Mouse (Mus musculus): ENCODE data around the gene Col23a1.
"Not testable (repeated sequence)": the region's sequence is repeated elsewhere in the genome, so short reads cannot be mapped to it uniquely, and the experiment has no call there.

Gene Col23a1

DNA sequence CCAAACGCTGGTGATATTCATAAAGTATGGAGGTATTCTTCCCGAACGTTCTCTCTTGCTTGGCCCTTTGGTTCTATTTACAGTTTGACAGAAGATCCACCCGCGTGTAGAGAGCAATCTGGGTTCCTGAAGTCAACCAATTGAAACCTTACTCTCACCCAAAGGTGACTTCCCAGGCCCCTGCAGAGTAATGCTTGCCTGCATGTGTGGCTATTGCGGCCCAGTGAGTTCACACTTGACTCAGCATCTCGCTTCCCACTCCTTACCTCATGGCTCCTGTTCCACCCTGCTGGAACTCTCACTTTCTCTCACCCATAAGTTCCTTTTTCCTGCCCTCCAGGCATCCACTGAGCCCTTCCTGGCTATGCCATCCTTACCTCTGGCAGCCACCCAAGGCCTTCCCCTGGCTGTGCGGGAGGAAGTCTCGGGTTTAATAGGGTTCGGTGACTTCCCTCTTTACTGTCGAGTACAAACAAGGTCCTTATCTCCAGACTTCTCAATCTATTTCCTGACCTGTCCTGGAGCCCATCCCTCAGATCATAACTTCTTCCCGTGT, 38.7 kb downstream of the Col23a1 start:
- peak; percentile 38 for DNase-seq (ENCODE audit: low spot score)

DNA sequence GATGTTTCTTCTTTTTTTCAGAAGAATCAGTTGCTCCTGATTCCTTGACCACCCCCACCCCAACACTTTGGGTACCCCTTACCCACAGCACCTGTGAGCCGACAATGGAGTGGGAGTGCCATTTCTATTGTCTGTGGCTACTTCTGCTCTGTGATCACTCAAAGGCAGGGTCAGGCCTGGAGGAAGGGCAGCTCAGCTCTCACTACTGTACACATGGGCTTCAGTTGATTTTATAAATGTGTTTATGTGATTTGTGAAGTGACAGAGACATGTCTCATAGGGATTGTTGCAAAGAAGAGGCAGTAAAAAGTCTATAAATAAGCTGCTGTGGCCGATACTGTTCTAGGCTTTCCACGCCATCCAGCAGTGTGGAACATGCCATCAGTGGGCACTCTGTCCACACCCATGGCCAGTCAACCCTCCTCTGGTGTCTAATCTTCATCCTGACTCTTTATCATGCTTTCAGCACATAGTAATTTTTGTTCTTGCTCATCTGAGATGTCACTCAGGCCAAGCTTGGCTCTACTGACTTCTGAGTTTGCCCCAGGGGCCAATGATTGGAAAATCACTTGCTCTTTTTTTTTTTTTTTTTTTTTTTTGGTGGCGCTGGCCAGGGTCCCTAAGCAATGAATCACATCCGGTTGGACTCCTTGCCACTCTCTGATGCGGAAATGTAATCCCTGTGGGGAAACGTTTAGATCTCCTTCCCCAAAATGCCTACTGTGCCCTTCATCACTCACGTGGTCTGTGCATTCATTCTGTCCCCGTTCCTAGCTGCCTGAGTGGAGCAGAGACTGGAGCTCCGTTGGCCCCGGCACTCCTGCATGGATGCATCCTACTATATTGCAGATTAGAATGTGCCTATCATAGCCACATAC, 40.4 kb downstream of the Col23a1 start:
- DNase-seq (ENCODE audit: low spot score): no peak

DNA sequence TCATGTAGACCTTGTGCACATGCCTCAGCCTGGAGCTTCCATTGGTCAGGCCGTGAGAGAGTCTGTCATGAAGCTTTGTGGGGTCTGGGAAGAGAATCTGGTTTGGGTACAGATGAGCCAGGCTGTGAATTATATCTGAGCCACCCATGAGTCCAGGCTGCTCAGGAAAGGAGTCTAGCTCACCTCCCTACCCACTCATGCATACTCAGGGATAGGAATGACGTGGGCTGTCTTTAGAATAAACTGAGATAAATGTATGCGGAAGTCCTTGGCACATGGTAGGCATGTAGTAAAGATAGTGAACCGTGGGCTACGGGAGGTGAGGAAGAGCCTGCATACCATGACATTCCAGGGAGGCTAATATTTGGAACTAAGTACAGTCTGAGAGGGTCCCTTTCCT, 44.3 kb downstream of the Col23a1 start:
- DNase-seq (ENCODE audit: low spot score): no peak

DNA sequence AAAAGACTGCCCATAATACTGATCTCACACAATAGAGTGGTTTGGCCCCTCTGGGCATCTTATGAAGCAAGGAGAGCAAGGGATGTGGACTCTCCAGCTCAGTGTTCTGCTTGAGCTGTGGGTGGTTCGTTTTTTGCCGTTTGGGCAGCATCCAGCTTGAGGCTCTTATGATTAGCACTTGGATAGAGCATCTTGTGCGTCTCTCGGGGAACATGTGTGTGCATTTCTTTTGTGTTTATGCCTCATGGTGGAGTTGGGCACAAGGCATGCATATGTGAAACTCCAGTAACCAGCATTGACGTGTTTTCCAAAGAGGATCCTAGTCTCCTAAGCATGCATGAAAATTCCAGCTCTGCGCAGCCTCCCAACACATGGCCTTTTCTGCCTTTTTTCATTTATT, 47.9 kb downstream of the Col23a1 start:
- peak; percentile 56 for DNase-seq (ENCODE audit: low spot score)

DNA sequence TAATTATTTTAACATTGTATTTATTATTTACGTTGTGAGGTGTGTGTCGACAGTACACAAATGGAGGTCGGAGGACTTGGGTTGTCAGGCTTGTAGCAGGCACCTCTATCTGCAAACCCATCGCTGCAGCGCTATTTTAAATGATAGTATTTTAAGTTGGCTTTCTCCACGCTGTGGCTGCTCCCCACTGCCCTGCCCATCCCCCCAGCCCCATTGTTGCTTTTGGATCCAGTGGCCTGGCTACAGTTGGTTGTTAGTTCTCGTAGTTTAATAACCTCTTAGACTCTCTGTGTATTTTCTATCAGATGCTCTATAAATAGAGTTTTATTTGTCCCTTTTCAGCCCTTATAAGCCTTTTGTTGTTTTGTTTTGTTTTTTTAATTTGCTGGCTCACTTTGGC, 48.7 kb downstream of the Col23a1 start:
- no peak for DNase-seq (ENCODE audit: low spot score)

DNA sequence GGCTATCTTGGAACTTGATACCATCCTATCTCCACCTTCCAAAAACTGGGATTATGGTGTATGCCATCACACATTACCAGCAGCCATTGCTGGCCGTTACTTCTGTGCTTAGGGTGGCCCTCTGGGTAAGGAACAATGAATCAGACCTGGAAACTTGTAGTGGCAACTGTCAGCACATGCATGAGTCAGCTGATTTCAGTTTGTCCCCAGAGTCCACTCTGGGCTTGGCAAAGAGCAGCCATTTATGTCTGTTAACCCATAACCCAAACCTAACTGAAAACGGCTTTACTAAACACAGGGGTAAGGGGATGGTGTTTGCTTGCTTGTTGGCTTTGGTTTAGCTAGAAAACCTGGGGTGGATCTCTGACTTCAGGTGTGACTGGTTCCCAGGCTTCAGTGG, 51.4 kb downstream of the Col23a1 start:
- DNase-seq (ENCODE audit: low spot score): no peak

DNA sequence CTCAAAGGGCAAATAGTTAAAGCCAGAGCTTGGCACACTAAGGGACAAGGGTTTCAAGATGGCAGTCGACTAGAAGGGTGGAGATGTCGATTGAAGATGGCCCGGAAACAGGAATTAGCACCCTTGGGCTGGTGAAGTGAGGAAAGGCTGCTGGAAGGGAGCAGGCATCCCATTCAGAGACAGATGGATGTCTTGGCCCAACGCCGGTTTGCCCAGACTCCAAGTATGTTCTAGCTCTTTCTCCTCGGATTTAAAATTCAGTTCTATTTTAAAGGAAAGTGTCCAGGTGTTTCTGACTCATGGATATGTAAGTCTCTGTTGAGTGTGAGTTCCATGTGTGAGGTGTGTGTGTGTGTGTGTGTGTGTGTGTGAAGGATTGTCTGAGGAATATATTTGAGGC, 53.1 kb downstream of the Col23a1 start:
- peak; percentile 84 for DNase-seq (ENCODE audit: low spot score)

DNA sequence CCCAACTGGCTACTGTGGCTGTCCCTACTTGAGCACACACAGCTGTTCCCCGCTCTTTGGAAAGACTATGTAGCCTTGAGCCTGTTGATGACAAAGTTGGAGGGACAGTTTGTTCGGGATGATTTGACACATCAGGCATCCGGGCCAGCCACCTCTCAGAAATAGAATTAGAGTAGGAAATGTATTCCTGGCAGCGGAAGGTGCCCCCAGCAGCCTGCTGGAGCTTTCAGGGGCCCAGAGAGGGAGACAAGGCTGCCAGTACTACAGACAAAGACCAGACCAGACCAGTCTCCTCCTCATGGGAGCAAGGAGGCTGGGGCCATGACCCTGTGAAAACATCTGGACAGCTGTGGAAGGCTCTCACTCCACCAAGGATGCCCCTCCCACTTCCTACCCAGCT, 53.6 kb downstream of the Col23a1 start:
- DNase-seq (ENCODE audit: low spot score): no peak

DNA sequence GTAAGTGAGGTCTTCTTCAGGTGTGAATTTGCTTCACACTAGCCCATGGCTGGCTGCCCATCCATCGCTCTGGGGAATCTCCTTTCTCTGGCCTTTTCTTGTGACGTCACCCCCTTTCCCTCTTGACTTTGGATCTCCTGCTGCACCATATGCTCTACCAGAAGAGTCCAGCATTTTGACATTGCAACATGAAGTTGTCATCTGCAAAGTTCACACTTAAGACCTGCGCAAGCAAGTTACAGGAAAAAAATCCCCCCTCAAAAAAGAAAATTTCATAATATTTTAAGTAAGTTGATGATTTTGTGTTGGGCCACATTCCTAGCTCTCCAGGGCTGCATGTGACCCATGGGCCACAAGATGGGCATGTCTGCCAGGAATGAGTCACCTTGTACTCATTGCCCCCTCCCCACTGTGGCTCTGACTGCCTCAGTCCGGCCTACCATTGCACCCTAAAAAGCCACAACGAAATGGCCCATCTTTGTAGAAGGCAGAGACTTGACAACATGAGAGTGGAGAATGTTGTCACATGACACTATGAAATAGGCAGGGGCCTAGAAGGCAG, 54.1 kb downstream of the Col23a1 start:
- no peak for DNase-seq (ENCODE audit: low spot score)

DNA sequence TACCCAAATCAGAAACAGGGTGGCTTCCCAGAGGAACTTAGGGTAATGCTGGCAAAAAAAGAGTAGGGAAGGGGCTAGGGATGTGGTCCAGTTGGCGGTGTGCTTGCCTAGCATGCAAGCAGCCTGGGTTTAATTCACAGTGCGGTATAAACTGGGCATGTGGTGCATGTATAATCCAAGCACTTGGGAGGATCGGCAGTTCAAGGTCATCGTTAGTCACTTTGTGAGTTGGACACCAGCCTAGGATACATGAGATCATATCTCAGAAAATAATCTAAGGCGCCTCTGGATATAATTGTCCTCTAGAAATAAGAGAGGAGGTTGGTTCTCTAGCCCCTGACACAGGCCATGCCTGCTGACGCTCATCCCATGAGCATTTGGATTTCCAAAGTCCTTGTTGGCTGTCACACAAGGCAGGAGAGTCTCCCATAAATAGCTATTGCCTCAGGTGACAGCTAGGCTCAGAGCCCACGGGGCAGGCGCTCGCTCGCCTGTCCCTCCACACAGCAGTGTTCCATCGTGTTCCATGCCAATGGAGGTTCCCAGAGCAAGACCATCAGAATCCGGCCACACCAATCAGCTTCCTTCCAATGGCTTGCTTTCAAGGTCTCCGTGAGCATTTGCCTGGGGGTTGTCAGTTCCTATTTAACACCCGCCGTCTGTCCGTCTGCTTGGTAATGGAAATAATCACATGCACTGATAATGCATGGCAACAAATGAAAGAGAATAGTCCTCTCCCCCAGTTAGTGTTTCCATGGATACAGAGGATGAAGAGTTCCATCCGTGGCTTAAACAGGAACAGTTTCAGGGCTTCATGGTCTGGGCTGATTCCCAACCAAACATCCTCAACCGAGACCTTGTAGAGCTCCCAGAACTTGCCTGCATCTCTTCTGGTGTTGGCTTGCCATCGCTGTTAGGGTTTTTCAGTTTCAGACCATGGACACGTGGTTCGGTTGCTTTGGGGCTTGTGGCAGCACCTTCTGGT, 56.1 kb downstream of the Col23a1 start:
- DNase-seq (ENCODE audit: low spot score): peak; percentile 30

DNA sequence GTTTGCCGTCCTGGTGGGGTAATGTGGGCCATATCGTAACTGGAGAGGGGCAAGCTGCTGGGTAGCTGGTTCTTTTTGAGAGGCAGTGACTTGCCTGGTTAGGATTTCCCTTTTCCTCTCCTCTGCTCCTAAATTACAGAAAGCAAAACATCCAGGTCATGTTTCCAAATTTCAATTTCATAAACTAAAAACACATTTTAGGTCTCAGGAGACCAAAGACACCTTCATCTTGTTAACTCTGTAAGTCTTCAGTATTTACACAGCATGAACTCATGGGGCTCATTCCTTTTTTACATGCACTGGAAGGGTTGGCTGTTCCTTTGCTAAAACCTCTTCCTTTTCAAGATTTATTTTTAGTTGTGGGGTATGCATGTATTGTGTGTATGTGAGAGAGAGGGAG, 58.0 kb downstream of the Col23a1 start:
- no peak for DNase-seq (ENCODE audit: low spot score)

DNA sequence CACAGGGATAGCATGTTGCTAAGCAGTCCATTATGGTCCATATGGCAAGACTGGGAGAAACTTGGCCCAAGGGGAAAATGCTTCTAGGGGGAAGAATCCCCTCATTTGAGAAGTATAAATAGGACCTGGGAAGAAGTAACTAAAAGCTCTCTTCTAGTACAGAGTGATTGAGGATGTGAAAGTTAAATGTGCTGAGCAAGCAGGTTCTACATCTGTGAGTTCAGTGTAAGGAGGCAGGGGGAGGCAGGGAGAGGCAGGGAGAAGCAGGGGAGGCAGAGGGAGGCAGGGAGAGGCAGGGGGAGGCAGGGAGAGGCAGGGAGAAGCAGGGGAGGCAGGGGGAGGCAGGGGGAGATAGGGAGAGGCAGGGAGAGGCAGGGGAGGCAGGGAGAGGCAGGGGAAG, 59.9 kb downstream of the Col23a1 start:
- no peak for DNase-seq (ENCODE audit: low spot score)

DNA sequence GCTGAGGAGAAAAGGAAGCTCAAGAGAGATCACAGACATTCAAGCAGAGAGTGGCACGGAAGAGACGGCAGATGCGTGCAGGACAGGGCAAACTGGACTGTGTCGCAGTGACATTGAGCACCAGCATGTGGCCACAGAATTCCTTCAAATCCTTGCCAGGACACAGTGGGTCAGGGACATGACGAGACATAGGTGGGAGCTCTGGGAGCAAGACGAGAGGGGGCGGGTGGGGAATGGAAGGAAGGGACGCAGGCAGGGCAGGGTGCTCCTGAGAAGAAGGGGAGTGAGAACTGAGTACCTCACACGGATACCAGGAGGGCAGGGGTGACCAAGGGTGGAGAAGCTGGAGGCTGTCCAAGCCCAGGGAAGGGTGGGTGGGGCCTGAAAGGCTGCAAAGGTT, 61.4 kb downstream of the Col23a1 start:
- DNase-seq (ENCODE audit: low spot score): no peak

DNA sequence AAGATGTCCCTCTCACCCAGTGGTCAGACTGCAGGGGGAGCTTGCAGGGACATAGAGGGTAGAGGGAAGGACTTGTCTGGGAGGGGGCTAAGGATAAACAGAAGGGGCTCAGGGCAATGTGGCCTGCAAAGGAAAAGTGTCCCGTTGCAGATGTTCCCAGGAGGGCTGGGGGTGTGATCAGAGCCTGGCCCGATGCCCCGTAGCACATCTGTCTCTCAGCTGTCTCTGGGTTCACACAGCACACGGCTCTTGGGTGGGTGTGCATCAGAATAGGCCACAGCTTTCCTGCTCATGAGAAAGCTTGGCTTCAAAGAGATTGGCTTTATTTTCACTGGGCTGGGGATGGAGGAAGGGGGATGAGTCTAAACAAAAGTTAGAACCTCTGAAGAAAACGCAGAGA, 62.1 kb downstream of the Col23a1 start:
- DNase-seq (ENCODE audit: low spot score): no peak

DNA sequence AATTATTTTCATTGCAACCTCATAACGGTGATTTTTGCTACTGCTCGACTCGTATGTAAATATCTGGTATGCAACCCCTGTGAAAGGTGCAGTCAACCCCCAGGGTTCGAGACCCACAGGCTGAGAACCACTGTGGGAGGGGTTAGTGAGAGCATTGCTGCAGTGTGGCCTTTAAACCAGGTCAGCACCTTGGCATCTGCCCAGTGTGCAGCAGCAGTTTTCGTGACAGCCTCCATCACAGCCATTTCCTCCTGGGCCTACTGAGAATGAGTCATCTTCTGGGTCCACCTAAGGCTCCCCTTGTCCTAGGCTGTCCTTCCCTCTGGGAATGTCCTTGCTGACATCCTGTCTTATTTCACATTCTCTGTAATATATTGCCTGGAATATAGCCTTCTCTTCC, 64.0 kb downstream of the Col23a1 start:
- no peak for DNase-seq (ENCODE audit: low spot score)

DNA sequence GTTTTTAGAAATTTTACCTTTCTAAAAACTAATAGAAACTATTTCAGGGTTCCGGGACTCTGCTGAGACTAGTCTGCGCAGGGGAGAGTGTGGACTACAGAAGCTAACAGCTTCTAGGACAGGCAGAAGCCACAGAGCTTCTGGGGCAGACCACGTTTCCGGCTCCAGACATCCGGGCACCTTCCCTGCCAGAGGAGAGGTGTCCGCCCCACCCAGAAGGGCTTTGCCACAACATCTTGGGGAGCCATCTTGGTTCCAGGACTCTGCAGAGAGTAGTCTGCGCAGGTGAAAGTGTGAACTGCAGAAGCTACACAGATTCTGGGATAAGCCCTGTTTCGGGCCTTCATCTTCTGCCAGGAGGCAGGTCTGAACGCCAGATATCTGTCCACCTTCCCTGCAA, 69.3 kb downstream of the Col23a1 start:
- DNase-seq (ENCODE audit: low spot score): not testable (repeated sequence)

DNA sequence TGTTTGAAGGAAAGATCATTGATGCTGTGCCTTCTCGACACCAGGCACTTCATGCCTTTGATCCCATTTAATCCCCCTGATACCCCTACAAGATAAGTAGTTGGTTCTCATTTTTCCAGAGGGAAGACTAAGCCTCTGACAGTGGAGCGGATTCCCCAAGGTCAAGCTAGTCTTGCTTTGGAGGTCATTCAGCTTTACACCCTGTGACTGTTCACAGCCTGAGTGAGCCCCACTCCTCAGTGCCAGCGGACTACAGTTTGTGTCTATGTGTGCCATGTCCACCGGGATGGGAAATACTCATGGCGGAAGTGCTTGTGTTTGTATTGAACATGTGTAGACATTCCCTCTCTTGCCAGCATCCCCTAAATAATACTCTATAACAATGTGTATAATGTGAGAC, 74.6 kb downstream of the Col23a1 start:
- DNase-seq (ENCODE audit: low spot score): no peak

DNA sequence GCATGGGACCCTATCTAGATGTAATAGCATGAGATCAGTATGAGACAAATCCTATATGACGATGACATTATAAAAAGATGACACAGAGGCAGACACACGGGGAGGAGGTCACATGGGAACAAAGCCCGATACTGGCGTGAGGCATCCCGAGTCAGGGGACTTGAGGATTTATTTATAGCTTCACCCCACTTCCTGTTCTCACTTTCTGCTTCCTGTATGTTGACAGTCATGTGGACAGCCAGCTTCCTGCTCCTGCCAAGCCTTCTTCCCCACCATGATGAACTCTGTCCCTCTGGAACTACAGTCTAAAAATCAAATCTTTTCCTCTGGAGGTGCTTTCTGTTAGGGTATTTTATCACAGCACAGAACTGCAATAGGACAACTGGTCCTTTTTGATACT, 77.6 kb downstream of the Col23a1 start:
- no peak for DNase-seq (ENCODE audit: low spot score)

DNA sequence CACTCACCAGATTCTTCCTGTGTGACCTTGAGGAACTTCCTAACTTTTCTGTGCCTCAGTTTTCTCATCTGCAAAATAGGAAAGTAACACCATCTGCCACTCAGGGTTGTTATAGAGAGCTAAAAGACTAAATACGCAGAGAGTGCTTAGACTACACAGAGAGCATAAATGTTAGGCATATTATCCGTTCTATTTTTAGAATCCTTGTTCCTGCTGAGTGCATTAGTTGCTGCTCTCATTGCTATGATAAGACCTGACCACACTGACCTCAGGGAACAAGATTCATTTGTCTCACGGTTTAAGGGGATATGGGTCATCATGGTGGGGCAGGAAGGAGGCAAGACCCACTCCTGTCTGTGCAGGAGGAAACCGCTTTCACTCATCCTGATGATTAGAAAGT, 80.6 kb downstream of the Col23a1 start:
- DNase-seq (ENCODE audit: low spot score): no peak

DNA sequence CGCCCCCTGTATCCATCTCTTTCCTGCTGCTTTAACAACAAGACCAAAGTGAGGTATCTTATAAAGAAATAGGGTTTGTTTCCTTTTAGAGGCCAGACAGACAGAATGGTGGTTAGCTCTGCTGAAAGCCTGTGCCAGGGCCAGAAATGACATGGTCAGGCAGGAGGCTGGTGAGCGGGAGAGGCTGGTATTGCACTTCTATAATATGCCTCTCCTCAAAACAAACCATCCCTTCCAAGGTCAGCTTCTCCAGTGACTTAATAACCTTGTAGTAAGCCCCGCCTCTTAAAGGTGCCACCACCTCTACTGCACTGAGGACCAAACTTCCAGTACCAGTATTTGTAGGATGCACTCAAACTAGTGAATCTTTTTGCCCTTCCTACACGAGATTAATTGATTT, 81.6 kb downstream of the Col23a1 start:
- DNase-seq (ENCODE audit: low spot score): no peak

DNA sequence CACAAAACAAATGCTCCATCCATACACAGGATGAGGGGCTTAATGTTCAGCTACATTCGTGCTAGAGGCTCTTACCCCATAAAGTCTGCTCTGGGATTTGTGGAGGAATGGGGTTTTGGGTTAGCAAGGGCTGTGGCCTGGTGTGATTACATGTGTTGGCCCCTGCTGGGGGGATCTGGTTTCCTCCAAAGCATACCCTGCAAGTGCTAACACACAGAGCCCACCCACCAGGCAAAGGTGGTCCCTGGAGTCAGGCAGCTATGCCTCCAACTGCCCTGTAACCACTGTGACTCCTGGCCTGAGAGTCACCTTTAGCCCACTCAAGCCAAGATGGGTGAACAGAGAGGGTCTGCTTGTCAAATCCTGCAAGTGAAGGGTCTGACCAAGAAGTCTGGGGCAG, 82.2 kb downstream of the Col23a1 start:
- no peak for DNase-seq (ENCODE audit: low spot score)

DNA sequence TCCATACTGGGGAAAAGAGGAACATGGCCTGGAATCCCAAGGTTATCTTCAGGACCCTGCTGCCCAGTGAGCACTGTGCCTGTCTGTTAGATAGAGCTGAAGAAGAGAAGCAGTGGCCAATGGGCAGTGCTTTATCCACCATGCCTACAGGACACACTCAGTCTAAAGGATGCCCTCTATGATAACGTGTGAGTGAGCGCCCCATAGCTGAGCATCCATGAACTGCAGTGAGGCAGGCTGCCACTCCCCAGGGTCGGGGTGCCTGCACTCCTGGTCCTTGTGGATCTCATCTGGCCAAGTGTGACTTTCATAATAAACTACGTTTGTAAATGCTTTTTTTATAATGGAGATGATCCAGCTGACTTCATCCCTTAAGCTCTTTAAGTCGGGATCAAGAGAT, 87.5 kb downstream of the Col23a1 start:
- no peak for DNase-seq (ENCODE audit: low spot score)
